Mouse (Mus musculus) liver, embryonic 15.5 days (tissue): ENCODE measurements around the gene Stat5a. TPM values are rescaled to one million over a fixed set of nuclear protein-coding genes. Genes with fewer than 3 reads are reported as not detected.

ENCODE experiments used
- ATAC-seq: fragments of 200-750 bp; cut with Nextera tagmentation; 2 replicates; pipeline ENCODE4 v1.8.0; 2017; ENCODE audit warnings: moderate number of reproducible peaks, mild to moderate bottlenecking, moderate library complexity; ENCODE audit not compliant: insufficient read depth
- H3K27ac ChIP-seq: fragments of 300-500 bp; sonication (generic); replicated peaks from 2 replicates; pipeline ENCODE4 v1.5.1; 2015; ENCODE audit warnings: mild to moderate bottlenecking, inconsistent platforms
- H3K27me3 ChIP-seq: fragments of 300-500 bp; sonication (generic); 2 replicates; pipeline ENCODE4 v1.6.1; 2015; ENCODE audit warnings: mild to moderate bottlenecking, inconsistent platforms
- H3K36me3 ChIP-seq: fragments of 300-500 bp; sonication (generic); replicated peaks from 2 replicates; pipeline ENCODE4 v1.6.1; 2015; ENCODE audit warnings: moderate library complexity, mild to moderate bottlenecking, inconsistent platforms
- H3K4me1 ChIP-seq: fragments of 300-500 bp; sonication (generic); replicated peaks from 2 replicates; pipeline ENCODE4 v1.6.1; 2015; ENCODE audit warnings: inconsistent platforms
- H3K4me2 ChIP-seq: fragments of 300-500 bp; sonication (generic); 2 replicates; pipeline ENCODE4 v1.6.1; 2015; ENCODE audit warnings: moderate library complexity, mild to moderate bottlenecking, inconsistent platforms
- H3K4me3 ChIP-seq: fragments of 300-500 bp; sonication (generic); replicated peaks from 2 replicates; pipeline ENCODE4 v1.5.1; 2015; ENCODE audit warnings: mild to moderate bottlenecking, inconsistent platforms
- H3K9ac ChIP-seq: fragments of 300-500 bp; sonication (generic); 2 replicates; pipeline ENCODE4 v1.6.1; 2015; ENCODE audit warnings: moderate library complexity, mild to moderate bottlenecking, inconsistent platforms
- H3K9me3 ChIP-seq: fragments of 300-500 bp; sonication (generic); replicated peaks from 2 replicates; pipeline ENCODE4 v1.6.1; 2016; ENCODE audit warnings: inconsistent platforms
- WGBS: fragments of 180-500 bp; shearing (Covaris S2); methylation state at CpG from one replicate; pipeline ENCODE4 v1.1.7; 2015; ENCODE audit warnings: mixed read lengths; ENCODE audit not compliant: insufficient replicate concordance; 5-methylcytosine and 5-hydroxymethylcytosine counted together
- polyA plus RNA-seq: library from polyadenylated mRNA; unstranded; fragments of >200 nt; fragmentation: Nextera tagmentation; extraction: Ambion mirVana; gene quantifications from 2 replicates; pipeline ENCODE4 v1.2.1, GENCODE M21; 2015

Stat5a gene
- polyA plus RNA-seq = 8.2 and 8.7 TPM in 2 replicates

DNA sequence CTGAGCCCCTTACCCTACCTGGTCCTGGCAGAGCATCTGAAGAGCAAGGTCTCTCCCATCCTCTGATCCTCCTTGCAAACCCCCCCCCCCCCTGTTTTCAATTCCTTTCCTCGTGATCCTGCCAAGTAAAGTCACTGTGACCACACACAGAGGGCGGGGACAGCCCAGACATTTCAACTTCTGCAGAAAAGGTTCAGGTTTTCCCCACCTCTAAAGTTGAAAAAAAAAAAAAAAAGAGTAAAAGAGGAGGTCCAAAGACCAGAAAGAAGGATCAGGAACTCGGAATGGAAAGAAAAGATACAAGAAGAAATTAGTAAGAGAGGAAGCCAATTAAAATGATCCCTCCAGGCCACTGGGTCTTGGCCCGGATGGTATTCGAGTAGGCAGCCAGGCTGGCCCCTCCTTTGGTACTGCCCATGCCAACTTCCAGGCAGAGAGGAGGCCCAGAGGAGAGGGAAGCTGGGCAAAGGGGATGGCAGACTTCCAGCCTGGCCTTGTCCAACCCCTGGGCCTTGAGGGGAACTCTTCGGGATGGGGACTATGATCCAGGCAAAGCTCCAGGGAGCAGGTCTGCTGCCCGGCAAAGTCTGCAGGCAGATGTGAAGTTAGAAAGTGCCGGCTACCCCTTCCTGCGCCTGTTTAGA, at the start of gene Stat5a:
TSS of gene Stat5a (plus strand) at position 417 of the 644 bp plus-strand sequence.
- Histone ChIP-seq H3K9me3 (no peaks in the 10 kb centered on the region), H3K36me3 (0 out of 2 replicates have a peak, but pooled peaks cover 5% of the 10 kb centered on the region), H3K4me2 (peak within 1 kb of the TSS; percentile 93), H3K27ac (peak within 1 kb of the TSS; percentile 66), H3K27me3 (peaks cover 18% of the 10 kb centered on the region), H3K4me1 (peaks cover 56% of the 10 kb centered on the region), H3K9ac (peak within 1 kb of the TSS; percentile 68), H3K4me3 (peak within 1 kb of the TSS; percentile 65)
- no peak for ATAC-seq
- WGBS = 61% methylated on average over 9 of the region's 9 CpGs

DNA sequence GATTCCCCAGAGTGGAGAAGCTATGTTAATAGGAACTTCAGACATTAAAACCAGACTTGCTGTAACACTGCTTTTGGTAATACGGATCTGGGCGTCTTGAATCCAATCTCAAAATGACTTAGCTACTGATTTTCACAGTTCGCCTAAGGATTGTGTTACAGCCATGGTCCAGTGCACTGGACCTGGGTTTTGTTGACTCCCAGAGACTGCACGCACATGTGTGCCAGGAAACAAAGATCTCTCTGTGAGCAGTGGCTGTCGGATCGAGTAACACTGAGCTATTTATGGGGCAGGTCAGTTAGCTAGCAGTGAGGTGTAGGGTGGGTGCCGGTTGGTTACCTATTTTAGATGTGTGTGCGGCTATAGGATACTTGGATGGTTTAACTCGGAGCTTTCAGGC, 48.6 kb upstream of the Stat5a start:
- no peak overlapping the region for H3K9ac ChIP-seq
- no peaks in the 10 kb centered on the region for H3K27me3 ChIP-seq
- no peak overlapping the region for H3K4me2 ChIP-seq
- ATAC-seq = no peak
- WGBS = 78% methylated on average over 9 of the region's 9 CpGs
- no peak overlapping the region for H3K27ac ChIP-seq
- no peak overlapping the region for H3K4me3 ChIP-seq
- peaks cover 29% of the 10 kb centered on the region; the same call in 1 of the 2 replicates for H3K36me3 ChIP-seq
- 0 out of 2 replicates have a peak, but pooled peaks cover 4% of the 10 kb centered on the region for H3K9me3 ChIP-seq
- H3K4me1 ChIP-seq = peaks cover 16% of the 10 kb centered on the region

DNA sequence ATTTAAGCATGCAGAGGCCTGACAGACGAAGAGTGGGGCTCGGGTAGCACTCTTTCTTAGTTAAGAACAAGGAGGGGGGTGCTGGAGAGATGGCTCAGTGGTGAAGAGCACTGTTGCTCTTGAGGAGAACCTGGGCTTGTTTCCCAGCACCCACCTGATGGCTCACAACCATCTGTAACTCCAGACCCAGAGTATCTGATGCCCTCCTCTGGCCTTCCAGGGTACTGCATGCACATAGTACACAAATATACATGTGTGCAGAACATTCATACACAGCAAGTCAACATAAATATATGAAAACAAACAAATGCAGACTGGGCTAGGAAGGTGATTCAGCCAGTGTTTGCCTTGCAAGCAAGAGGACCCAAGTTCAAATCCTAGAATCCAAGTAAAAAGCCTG, 48.0 kb upstream of the Stat5a start:
- no peak for ATAC-seq
- no peak overlapping the region for H3K9ac ChIP-seq
- 81% methylated on average over 2 of the region's 2 CpGs for WGBS
- H3K4me3 ChIP-seq = no peak overlapping the region
- H3K4me2 ChIP-seq = no peak overlapping the region
- H3K27ac ChIP-seq = no peak overlapping the region
- no peaks in the 10 kb centered on the region for H3K27me3 ChIP-seq
- peaks cover 22% of the 10 kb centered on the region for H3K4me1 ChIP-seq
- H3K9me3 ChIP-seq = 0 out of 2 replicates have a peak, but pooled peaks cover 4% of the 10 kb centered on the region
- H3K36me3 ChIP-seq = peaks cover 23% of the 10 kb centered on the region; the same call in 1 of the 2 replicates

DNA sequence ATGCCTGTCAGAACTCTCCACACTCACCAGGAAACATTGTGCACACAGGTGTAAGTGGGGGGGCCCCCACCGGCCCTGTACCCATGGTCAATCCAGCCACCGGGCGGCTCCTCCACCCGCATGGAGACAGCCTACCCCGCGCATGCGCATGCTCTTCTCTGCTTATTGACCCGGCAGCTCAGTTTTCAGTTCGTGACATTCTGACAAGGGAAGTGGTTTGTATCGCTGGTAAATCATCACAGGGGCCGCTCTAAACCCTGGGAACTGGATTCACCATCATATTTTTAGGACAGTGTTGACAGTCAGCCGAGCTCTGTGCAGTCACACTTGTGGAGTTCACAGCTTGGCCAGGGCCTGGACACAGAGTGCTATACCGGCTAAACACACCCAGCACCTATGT, 44.7 kb upstream of the Stat5a start:
- ATAC-seq = peak; percentile 39
- Histone ChIP-seq H3K4me3 (peak overlapping the region; percentile 20), H3K27ac (peak overlapping the region; percentile 64), H3K9ac (peak overlapping the region; percentile 17; the same call in 1 of the 2 replicates), H3K4me2 (peak overlapping the region; percentile 54), H3K27me3 (no peaks in the 10 kb centered on the region), H3K4me1 (peaks cover 56% of the 10 kb centered on the region), H3K9me3 (0 out of 2 replicates have a peak, but pooled peaks cover 4% of the 10 kb centered on the region), H3K36me3 (peaks cover 11% of the 10 kb centered on the region; the same call in 1 of the 2 replicates)
- 5% methylated on average over 13 of the region's 13 CpGs for WGBS

DNA sequence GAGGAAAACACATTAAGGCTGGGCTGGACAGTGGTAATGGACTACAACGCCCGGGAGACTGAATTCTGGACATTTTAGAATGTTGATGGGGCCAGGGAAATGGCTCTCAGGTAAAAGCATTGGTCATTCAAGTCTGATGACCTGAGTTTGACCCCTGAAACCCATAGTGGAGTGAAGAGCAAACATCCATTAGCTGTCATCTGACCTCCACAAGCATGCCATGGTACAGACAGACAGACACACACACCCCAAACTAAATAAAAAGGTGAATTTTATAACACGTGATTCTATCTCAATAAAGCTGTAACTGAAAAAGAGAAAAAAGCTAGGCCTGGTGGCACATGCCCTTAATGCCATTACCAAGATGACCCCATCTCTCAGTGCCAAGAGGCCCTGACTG, 42.8 kb upstream of the Stat5a start:
- WGBS = 53% methylated on average over 3 of the region's 3 CpGs
- H3K4me1 ChIP-seq = peaks cover 73% of the 10 kb centered on the region

DNA sequence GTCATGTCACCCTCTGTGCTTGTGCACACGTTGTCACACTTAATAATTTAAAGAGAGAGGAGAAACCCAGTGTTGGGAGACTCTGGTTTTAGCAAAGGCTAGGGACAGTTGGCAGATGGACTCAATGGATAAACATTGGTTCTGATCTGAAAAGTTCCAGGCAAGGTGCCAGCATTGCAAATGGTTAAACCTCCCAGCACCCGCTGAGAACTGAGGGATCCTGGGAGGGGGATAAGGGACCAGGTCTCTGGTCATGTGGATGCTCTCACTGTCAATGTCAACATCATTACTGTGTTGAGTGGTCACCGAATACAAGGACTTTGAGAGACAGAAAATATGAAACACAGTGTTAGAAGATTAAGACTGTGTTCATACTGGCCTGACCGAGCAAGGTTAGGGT, 42.4 kb upstream of the Stat5a start:
- Histone ChIP-seq H3K9me3 (0 out of 2 replicates have a peak, but pooled peaks cover 4% of the 10 kb centered on the region), H3K4me2 (0 out of 2 replicates have a peak overlapping the region, but pooled peaks have one; percentile 3), H3K27ac (peak overlapping the region; percentile 63), H3K4me1 (peaks cover 78% of the 10 kb centered on the region), H3K27me3 (no peaks in the 10 kb centered on the region), H3K9ac (no peak overlapping the region), H3K36me3 (peaks cover 4% of the 10 kb centered on the region; the same call in 1 of the 2 replicates), H3K4me3 (no peak overlapping the region)
- no peak for ATAC-seq
- 55% methylated on average over 4 of the region's 4 CpGs for WGBS

More for the DNA sequence above, 42.8 kb upstream of the Stat5a start:
- Histone ChIP-seq H3K4me3 (no peak overlapping the region), H3K36me3 (peaks cover 6% of the 10 kb centered on the region; the same call in 1 of the 2 replicates), H3K27ac (peak overlapping the region; percentile 63), H3K27me3 (no peaks in the 10 kb centered on the region), H3K9ac (no peak overlapping the region), H3K4me2 (0 out of 2 replicates have a peak overlapping the region, but pooled peaks have one; percentile 3), H3K9me3 (0 out of 2 replicates have a peak, but pooled peaks cover 4% of the 10 kb centered on the region)
- no peak for ATAC-seq

DNA sequence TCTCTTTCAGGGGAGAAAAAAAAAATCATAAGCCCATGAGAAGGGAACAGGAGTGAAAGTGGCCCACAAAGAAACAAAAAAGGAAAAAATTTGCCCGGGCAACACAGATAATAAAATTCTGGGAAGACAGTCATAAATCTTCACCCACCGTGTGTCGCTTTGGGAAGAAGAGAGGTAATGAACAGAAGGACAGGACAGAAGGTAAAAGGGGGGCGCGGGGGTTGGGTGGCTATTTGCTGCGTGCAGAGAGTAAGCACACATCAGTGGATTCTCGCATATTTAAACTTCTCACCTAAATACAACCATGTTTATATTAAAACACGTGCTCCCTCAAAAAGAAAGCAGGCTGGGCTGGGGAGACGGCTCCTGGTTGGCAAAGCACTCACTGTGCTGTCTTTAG, 41.8 kb upstream of the Stat5a start:
- Histone ChIP-seq H3K9me3 (0 out of 2 replicates have a peak, but pooled peaks cover 2% of the 10 kb centered on the region), H3K9ac (no peak overlapping the region), H3K36me3 (0 out of 2 replicates have a peak, but pooled peaks cover 4% of the 10 kb centered on the region), H3K4me3 (no peak overlapping the region), H3K4me2 (no peak overlapping the region), H3K27ac (peak overlapping the region; percentile 63; the same call in 1 of the 2 replicates), H3K27me3 (no peaks in the 10 kb centered on the region), H3K4me1 (peaks cover 81% of the 10 kb centered on the region)
- 57% methylated on average over 9 of the region's 9 CpGs for WGBS
- ATAC-seq = no peak

DNA sequence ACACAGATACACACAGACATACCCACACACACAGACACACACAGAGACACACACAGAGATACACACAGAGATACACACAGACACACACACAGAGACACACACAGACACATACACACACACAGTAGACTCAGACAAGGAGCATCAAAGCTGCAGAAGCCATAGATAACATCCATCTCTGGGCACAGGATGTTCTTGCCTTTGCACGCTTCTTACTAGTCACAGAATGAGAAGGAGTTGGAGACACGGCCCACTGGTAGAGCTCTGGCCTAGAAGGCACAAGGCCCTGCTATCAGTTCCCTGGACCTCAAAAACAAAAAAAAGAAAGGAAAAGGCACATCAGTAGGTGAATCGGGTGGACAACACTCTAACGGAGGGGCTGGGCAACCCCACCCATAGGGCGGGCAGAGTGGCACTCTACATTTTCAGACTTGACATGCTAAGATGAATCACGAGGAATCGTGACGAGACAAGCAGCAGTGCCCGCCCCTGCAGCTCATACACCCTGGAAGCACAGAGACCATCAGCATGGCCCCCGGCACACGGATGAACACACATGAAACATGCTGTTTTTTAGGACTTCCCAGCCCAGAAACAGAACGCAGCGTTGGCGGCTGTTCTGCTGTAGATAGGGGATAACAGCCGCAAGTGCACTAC, 40.7 kb upstream of the Stat5a start:
- Histone ChIP-seq H3K4me3 (no peak overlapping the region), H3K27ac (peak overlapping the region; percentile 53), H3K4me1 (peaks cover 93% of the 10 kb centered on the region)

DNA sequence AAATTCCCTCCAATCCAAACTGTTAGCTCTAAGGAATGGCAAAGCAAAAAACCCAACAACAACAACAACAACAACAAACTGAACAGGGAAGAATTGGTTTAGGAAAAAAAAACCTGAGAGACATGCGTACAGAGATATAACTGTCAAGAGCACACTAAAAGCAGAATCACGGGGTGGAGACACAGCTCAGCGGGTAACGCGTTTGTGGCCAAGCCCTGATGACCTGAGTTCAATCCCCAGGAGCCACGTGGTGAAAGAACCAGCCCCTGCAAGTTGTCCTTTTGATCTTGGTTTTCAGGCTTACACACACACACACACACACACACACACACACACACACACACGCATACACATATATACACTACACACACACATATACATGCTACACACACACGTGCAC, 40.1 kb upstream of the Stat5a start:
- Histone ChIP-seq H3K4me1 (peaks cover 97% of the 10 kb centered on the region), H3K9ac (peak overlapping the region; percentile 7; the same call in 1 of the 2 replicates), H3K4me2 (peak overlapping the region; percentile 50), H3K27me3 (no peaks in the 10 kb centered on the region), H3K36me3 (no peaks in the 10 kb centered on the region), H3K4me3 (no peak overlapping the region), H3K27ac (peak overlapping the region; percentile 53), H3K9me3 (no peaks in the 10 kb centered on the region)
- 61% methylated on average over 8 of the region's 8 CpGs for WGBS
- ATAC-seq = peak; percentile 32; the same call in 1 of the 2 replicates

More for the DNA sequence above, 40.7 kb upstream of the Stat5a start:
- peak overlapping the region; percentile 7; the same call in 1 of the 2 replicates for H3K9ac ChIP-seq
- WGBS = 38% methylated on average over 15 of the region's 15 CpGs
- H3K27me3 ChIP-seq = no peaks in the 10 kb centered on the region
- ATAC-seq = peak; percentile 63
- no peaks in the 10 kb centered on the region for H3K9me3 ChIP-seq
- no peaks in the 10 kb centered on the region for H3K36me3 ChIP-seq
- H3K4me2 ChIP-seq = peak overlapping the region; percentile 50

DNA sequence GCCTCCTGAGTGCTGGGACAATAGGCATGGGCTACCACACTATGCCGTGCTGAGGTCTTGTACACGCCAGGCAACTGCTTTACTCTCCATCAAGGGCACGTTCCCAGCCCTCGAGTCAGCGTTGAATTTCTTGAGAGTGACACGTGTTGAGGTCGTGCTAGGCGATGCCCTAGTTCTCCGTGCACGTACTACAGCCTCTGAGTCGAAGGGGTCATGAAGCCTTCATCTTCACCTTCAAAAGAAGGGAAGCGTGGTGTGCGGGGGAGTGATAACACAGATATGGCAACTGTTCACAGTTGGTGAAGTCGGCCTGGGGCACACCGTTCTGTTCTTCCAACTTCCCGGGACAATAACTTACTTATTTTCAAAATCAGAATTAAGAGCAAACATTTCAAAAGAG, 39.5 kb upstream of the Stat5a start:
- no peak overlapping the region for H3K4me3 ChIP-seq
- no peak for ATAC-seq
- WGBS = 26% methylated on average over 16 of the region's 16 CpGs
- no peaks in the 10 kb centered on the region for H3K9me3 ChIP-seq
- peak overlapping the region; percentile 50 for H3K4me2 ChIP-seq
- peaks cover 97% of the 10 kb centered on the region for H3K4me1 ChIP-seq
- no peaks in the 10 kb centered on the region for H3K36me3 ChIP-seq
- peak overlapping the region; percentile 53 for H3K27ac ChIP-seq
- H3K9ac ChIP-seq = no peak overlapping the region; the same call in 1 of the 2 replicates
- H3K27me3 ChIP-seq = no peaks in the 10 kb centered on the region

DNA sequence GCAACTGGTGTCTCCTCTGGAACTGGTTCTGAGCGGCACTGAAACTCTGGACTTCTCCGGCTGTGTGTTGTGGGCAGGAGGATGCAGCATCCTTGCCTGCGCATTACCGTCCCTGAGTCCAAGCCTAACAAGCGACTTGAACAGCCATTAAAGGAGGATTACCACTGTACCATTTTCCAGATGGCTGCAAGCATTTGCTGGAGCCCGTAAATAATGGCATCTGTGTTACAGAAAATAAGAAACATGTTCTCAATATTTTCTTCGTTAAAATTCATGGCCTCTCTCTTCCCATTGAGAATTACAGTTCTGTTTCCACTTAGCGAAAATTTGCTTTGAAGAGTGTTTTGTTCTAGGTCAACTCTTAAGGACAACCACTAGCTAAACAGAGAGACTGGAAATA, 39.1 kb upstream of the Stat5a start:
- Histone ChIP-seq H3K36me3 (no peaks in the 10 kb centered on the region), H3K4me3 (no peak overlapping the region), H3K4me1 (peaks cover 96% of the 10 kb centered on the region), H3K27me3 (no peaks in the 10 kb centered on the region), H3K9ac (no peak overlapping the region), H3K9me3 (no peaks in the 10 kb centered on the region), H3K4me2 (no peak overlapping the region), H3K27ac (peak overlapping the region; percentile 53; the same call in 1 of the 2 replicates)
- no peak for ATAC-seq
- 73% methylated on average over 8 of the region's 8 CpGs for WGBS
